ENCODE assay signal across 20 mouse cellular contexts in the genomic region with DNA sequence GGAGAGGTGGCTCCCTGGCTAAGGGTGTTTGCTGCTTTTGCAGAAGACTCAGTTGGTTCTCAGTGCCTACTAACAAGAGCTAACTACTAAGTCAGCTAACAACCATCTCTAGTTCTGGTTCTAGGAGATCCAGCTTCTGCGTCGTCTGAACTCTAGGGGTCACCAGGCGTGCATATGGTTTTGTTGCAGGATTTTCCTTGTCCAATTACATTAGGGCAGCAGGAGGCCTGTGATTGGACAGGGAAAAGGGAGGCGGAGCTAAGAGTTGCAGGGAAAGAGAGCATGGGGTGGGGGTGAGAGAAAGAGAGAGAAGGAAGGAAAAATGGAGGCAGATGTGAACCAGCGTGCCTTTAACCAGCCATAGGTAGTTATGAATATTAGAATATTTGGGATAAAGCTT.
"Had no signal": no experiment of that assay in that cellular context is flagged by ENCODE, and none has a peak within 500 bp of the region (broad histone marks: within the 10 kb centered on the region; RNA-seq: fewer than 3 reads in every experiment).

No protein-coding gene starts in this region.

- ATAC-seq: midbrain, embryonic 16.5 days had no signal

- H3K9ac ChIP-seq: kidney, embryonic 15.5 days; liver, embryonic 15.5 days; lung, embryonic 15.5 days; midbrain, embryonic 12.5 days; neural tube, embryonic 13.5 days; stomach, embryonic 15.5 days had no signal

- DNase-seq: kidney, adult 11 months; kidney, adult 8-10 months; kidney, postnatal 10 days; layer of hippocampus, adult 9-11 months; lung, adult 18-20 months; lung, postnatal 10 days; lung, postnatal 36 days; retina, postnatal 1 day; right cerebral cortex, postnatal 25 days; spleen, adult 18-20 months; thymus, postnatal 25 days had no signal

- H3K27me3 ChIP-seq: kidney, embryonic 15.5 days; liver, embryonic 15.5 days; lung, embryonic 15.5 days; midbrain, embryonic 12.5 days; neural tube, embryonic 13.5 days; stomach, embryonic 15.5 days had no signal

- H3K36me3 ChIP-seq: stomach, embryonic 15.5 days had no signal

- H3K9me3 ChIP-seq: kidney, embryonic 15.5 days; liver, embryonic 15.5 days; lung, embryonic 15.5 days; midbrain, embryonic 12.5 days; neural tube, embryonic 13.5 days; stomach, embryonic 15.5 days had no signal

- H3K27ac ChIP-seq: kidney, embryonic 15.5 days; layer of hippocampus, adult 2 months; liver, embryonic 15.5 days; lung, embryonic 15.5 days; midbrain, embryonic 12.5 days; neural tube, embryonic 13.5 days; stomach, embryonic 15.5 days had no signal

- H3K4me1 ChIP-seq: kidney, embryonic 15.5 days; liver, embryonic 15.5 days; lung, embryonic 15.5 days; midbrain, embryonic 12.5 days; neural tube, embryonic 13.5 days; stomach, embryonic 15.5 days had no signal

- H3K4me3 ChIP-seq: kidney, embryonic 15.5 days; layer of hippocampus, adult 2 months; liver, embryonic 15.5 days; lung, embryonic 15.5 days; midbrain, embryonic 12.5 days; myocyte; neural tube, embryonic 13.5 days; stomach, embryonic 15.5 days had no signal

- H3K4me2 ChIP-seq: kidney, embryonic 15.5 days; liver, embryonic 15.5 days; lung, embryonic 15.5 days; midbrain, embryonic 12.5 days; neural tube, embryonic 13.5 days; stomach, embryonic 15.5 days had no signal
